ENCODE assay signal across 11 mouse cellular contexts in genomic region chr4:136430609-136431375, GRCm38 (mm10). TPM values are rescaled to one million over a fixed set of nuclear protein-coding genes. Genes with fewer than 3 reads are reported as not detected.
DNase-seq lines count a peak whose midpoint lies in the region; ATAC-seq lines count a peak whose summit lies in the region.
"Had no signal": no experiment of that assay in that cellular context is flagged by ENCODE, and none has a peak within 500 bp of the region (broad histone marks: within the 10 kb centered on the region; RNA-seq: fewer than 3 reads in every experiment).

No protein-coding gene starts in this region.

- peak; percentile 55 for ATAC-seq in midbrain, embryonic 11.5 days (ENCODE audit: low FRiP score)
- ATAC-seq in midbrain, embryonic 14.5 days (ENCODE audit: low FRiP score, low TSS enrichment) = no peak; the same call in 1 of the 2 replicates
- no peak for ATAC-seq in heart, embryonic 13.5 days (ENCODE audit: extremely low read depth, insufficient number of reproducible peaks, low FRiP score, low TSS enrichment)
- ATAC-seq in limb, embryonic 13.5 days (ENCODE audit: low FRiP score, low read depth) = peak; percentile 35; the same call in 1 of the 2 replicates
- ATAC-seq: Patski had no signal

- 38% methylated on average over 11 of the region's 11 CpGs for WGBS in midbrain, embryonic 11.5 days
- WGBS in midbrain, embryonic 14.5 days = 27% methylated on average over 11 of the region's 11 CpGs
- 29% methylated on average over 11 of the region's 11 CpGs for WGBS in heart, embryonic 13.5 days
- WGBS in limb, embryonic 13.5 days = 30% methylated on average over 11 of the region's 11 CpGs

- peaks cover 11% of the 10 kb centered on the region for H3K4me1 ChIP-seq in midbrain, embryonic 11.5 days (ENCODE audit: control insufficient read depth, insufficient read depth, low read length)
- H3K4me1 ChIP-seq in midbrain, embryonic 14.5 days (ENCODE audit: control insufficient read depth, insufficient read depth, low read length) = peaks cover 6% of the 10 kb centered on the region; the same call in 1 of the 2 replicates
- H3K4me1 ChIP-seq in heart, embryonic 13.5 days = peaks cover 13% of the 10 kb centered on the region
- H3K4me1 ChIP-seq in limb, embryonic 13.5 days = peaks cover 14% of the 10 kb centered on the region

- H3K9me3 ChIP-seq in midbrain, embryonic 11.5 days (ENCODE audit: control insufficient read depth, low read length) = no peaks in the 10 kb centered on the region
- no peaks in the 10 kb centered on the region for H3K9me3 ChIP-seq in midbrain, embryonic 14.5 days (ENCODE audit: control insufficient read depth, low read length)
- H3K9me3 ChIP-seq in heart, embryonic 13.5 days = no peaks in the 10 kb centered on the region
- no peaks in the 10 kb centered on the region for H3K9me3 ChIP-seq in limb, embryonic 13.5 days

- H3K9ac ChIP-seq in midbrain, embryonic 11.5 days (ENCODE audit: low read length) = peak overlapping the region; percentile 17; the same call in 1 of the 2 replicates
- no peak overlapping the region for H3K9ac ChIP-seq in midbrain, embryonic 14.5 days (replicated peaks; ENCODE audit: low read length)
- H3K9ac ChIP-seq in heart, embryonic 13.5 days = no peak overlapping the region
- no peak overlapping the region for H3K9ac ChIP-seq in limb, embryonic 13.5 days
- H3K9ac ChIP-seq: liver, embryonic 14.5 days had no signal

- no peak overlapping the region for H3K4me3 ChIP-seq in midbrain, embryonic 11.5 days (ENCODE audit: low read depth, low read length)
- H3K4me3 ChIP-seq in midbrain, embryonic 14.5 days (replicated peaks; ENCODE audit: low read depth, low read length) = no peak overlapping the region
- H3K4me3 ChIP-seq in heart, embryonic 13.5 days = no peak overlapping the region
- no peak overlapping the region for H3K4me3 ChIP-seq in limb, embryonic 13.5 days

- H3K27ac ChIP-seq in midbrain, embryonic 11.5 days (ENCODE audit: low read depth, low read length) = peak overlapping the region; percentile 54
- no peak overlapping the region for H3K27ac ChIP-seq in midbrain, embryonic 14.5 days (replicated peaks; ENCODE audit: low read depth, low read length)
- peak overlapping the region; percentile 43 for H3K27ac ChIP-seq in heart, embryonic 13.5 days (replicated peaks)
- 0 out of 2 replicates have a peak overlapping the region, but pooled peaks have one; percentile 22 for H3K27ac ChIP-seq in limb, embryonic 13.5 days
- H3K27ac ChIP-seq: liver, embryonic 14.5 days had no signal

- no peaks in the 10 kb centered on the region for H3K36me3 ChIP-seq in midbrain, embryonic 11.5 days (ENCODE audit: control insufficient read depth, insufficient read depth, low read length)
- H3K36me3 ChIP-seq in midbrain, embryonic 14.5 days (ENCODE audit: control insufficient read depth, insufficient read depth, low read length) = no peaks in the 10 kb centered on the region
- no peaks in the 10 kb centered on the region for H3K36me3 ChIP-seq in heart, embryonic 13.5 days
- H3K36me3 ChIP-seq in limb, embryonic 13.5 days = no peaks in the 10 kb centered on the region

- peak; percentile 9 to 17 for DNase-seq in cerebellum, postnatal 14 days
- no peak for DNase-seq in cerebellum, adult 9-11 months
- peak; percentile 92 for DNase-seq in midbrain, embryonic 11.5 days (ENCODE audit: low spot score, missing footprints)
- no peak for DNase-seq in midbrain, embryonic 14.5 days
- no peak for DNase-seq in layer of hippocampus, postnatal 25 days (ENCODE audit: extremely low spot score in 1 of 2, low spot score in 1 of 2)
- no peak for DNase-seq in thymus, postnatal 25 days

- H3K27me3 ChIP-seq in midbrain, embryonic 11.5 days (ENCODE audit: control insufficient read depth, insufficient read depth, low read length) = no peaks in the 10 kb centered on the region; the same call in none of the 2 replicates
- peaks cover under 1% of the 10 kb centered on the region; the same call in 1 of the 2 replicates for H3K27me3 ChIP-seq in midbrain, embryonic 14.5 days (ENCODE audit: control insufficient read depth, insufficient read depth, low read length)
- peaks cover 29% of the 10 kb centered on the region for H3K27me3 ChIP-seq in heart, embryonic 13.5 days (replicated peaks)
- peaks cover 6% of the 10 kb centered on the region for H3K27me3 ChIP-seq in limb, embryonic 13.5 days
- H3K27me3 ChIP-seq: Patski had no signal

- no peak overlapping the region for H3K4me2 ChIP-seq in midbrain, embryonic 11.5 days
- no peak overlapping the region for H3K4me2 ChIP-seq in midbrain, embryonic 14.5 days (ENCODE audit: low read length)
- H3K4me2 ChIP-seq in heart, embryonic 13.5 days = peak overlapping the region; percentile 40
- 0 out of 2 replicates have a peak overlapping the region, but pooled peaks have one; percentile 1 for H3K4me2 ChIP-seq in limb, embryonic 13.5 days (replicated peaks)

RNA-seq across cellular contexts. Expression of gene Htr1d, which starts 7.5 kb away (rescaled TPM):
- 0.34 and 0.69 TPM in 2 replicates for polyA plus RNA-seq in midbrain, embryonic 11.5 days (2014; fragmentation: Nextera tagmentation; extraction: Ambion mirVana)
- 0.86 and 1.3 TPM in 2 replicates for polyA plus RNA-seq in midbrain, embryonic 14.5 days (2014; fragmentation: Nextera tagmentation; extraction: Ambion mirVana)
- 0.16 TPM in 1 of 2 replicates, not detected in the other for polyA plus RNA-seq in heart, embryonic 13.5 days (2015; fragmentation: Nextera tagmentation; extraction: Ambion mirVana)
- polyA plus RNA-seq in limb, embryonic 13.5 days (2015; fragmentation: Nextera tagmentation; extraction: Ambion mirVana) = 0.55 and 0.89 TPM in 2 replicates
- total RNA-seq in layer of hippocampus, postnatal 25 days (2021) = under 1 TPM; 0.57 to 0.75 TPM
- polyA plus RNA-seq: liver, embryonic 14.5 days; spleen, adult 2 months had no signal

RNA-seq across cellular contexts. Expression of gene 6030445D17Rik, which starts 31.3 kb away (rescaled TPM):
- polyA plus RNA-seq in midbrain, embryonic 11.5 days (2014; fragmentation: Nextera tagmentation; extraction: Ambion mirVana) = 0.15 and 0.46 TPM in 2 replicates
- 0.12 and 0.16 TPM in 2 replicates for polyA plus RNA-seq in midbrain, embryonic 14.5 days (2014; fragmentation: Nextera tagmentation; extraction: Ambion mirVana)
- polyA plus RNA-seq in heart, embryonic 13.5 days (2015; fragmentation: Nextera tagmentation; extraction: Ambion mirVana) = 0.17 TPM in 1 of 2 replicates, not detected in the other
- 0.10 and 0.29 TPM in 2 replicates for polyA plus RNA-seq in limb, embryonic 13.5 days (2015; fragmentation: Nextera tagmentation; extraction: Ambion mirVana)
- under 1 TPM; 0.21 to 0.54 TPM for total RNA-seq in layer of hippocampus, postnatal 25 days (2021)

RNA-seq across cellular contexts. Expression of gene Luzp1, which starts 38.8 kb away (rescaled TPM):
- 94.2 and 99.5 TPM in 2 replicates for polyA plus RNA-seq in midbrain, embryonic 11.5 days (2014; fragmentation: Nextera tagmentation; extraction: Ambion mirVana)
- polyA plus RNA-seq in midbrain, embryonic 14.5 days (2014; fragmentation: Nextera tagmentation; extraction: Ambion mirVana) = 40.1 and 40.2 TPM in 2 replicates
- 89.2 and 100 TPM in 2 replicates for polyA plus RNA-seq in heart, embryonic 13.5 days (2015; fragmentation: Nextera tagmentation; extraction: Ambion mirVana)
- polyA plus RNA-seq in limb, embryonic 13.5 days (2015; fragmentation: Nextera tagmentation; extraction: Ambion mirVana) = 155 TPM in 2 replicates
- total RNA-seq in layer of hippocampus, postnatal 25 days (2021) = 10 to 100 TPM; 82.8 to 88.1 TPM

Comparison
In these comparisons a context has a peak if more than half of its experiments do, and no peak if none do; other contexts are left out.
1. DNase-seq: peak in cerebellum, postnatal 14 days (2 of 2) and midbrain, embryonic 11.5 days (single experiment); none in cerebellum, adult 9-11 months (single experiment), midbrain, embryonic 14.5 days (single experiment), layer of hippocampus, postnatal 25 days (0 of 2) and thymus, postnatal 25 days (single experiment).
2. ATAC-seq: peak in midbrain, embryonic 11.5 days (single experiment) and limb, embryonic 13.5 days (single experiment); none in midbrain, embryonic 14.5 days (single experiment) and heart, embryonic 13.5 days (single experiment).
3. H3K4me2 ChIP-seq: peak in heart, embryonic 13.5 days (single experiment) and limb, embryonic 13.5 days (single experiment); none in midbrain, embryonic 11.5 days (single experiment) and midbrain, embryonic 14.5 days (single experiment).